In genomic region chr11:82597757-82598156, GRCm38 (mm10) we compare ENCODE assay signal across 23 mouse cellular contexts.
A peak's percentile ranks its signal among the peaks of the same experiment; 100 is the strongest.
DNase-seq lines count a peak whose midpoint lies in the region; ATAC-seq and TF ChIP-seq lines count a peak whose summit lies in the region.
"Had no signal": no experiment of that assay in that cellular context is flagged by ENCODE, and none has a peak within 500 bp of the region (broad histone marks: within the 10 kb centered on the region; RNA-seq: fewer than 3 reads in every experiment).

No protein-coding gene starts in this region.

- WGBS in forebrain, postnatal 0 days = 36% methylated on average over 6 of the region's 6 CpGs
- 22% methylated on average over 6 of the region's 6 CpGs for WGBS in forebrain, embryonic 12.5 days
- 26% methylated on average over 6 of the region's 6 CpGs for WGBS in midbrain, embryonic 16.5 days
- 33% methylated on average over 6 of the region's 6 CpGs for whole genome bisulfite sequencing in midbrain, postnatal 0 days

- peak; percentile 63; the same call in 1 of the 2 replicates for ATAC-seq in forebrain, postnatal 0 days
- ATAC-seq in forebrain, embryonic 12.5 days (ENCODE audit: low FRiP score) = no peak
- 0 out of 2 replicates have a peak, but pooled peaks have one; percentile 28 for ATAC-seq in midbrain, embryonic 16.5 days
- no peak for ATAC-seq in midbrain, postnatal 0 days (ENCODE audit: low FRiP score)
- ATAC-seq: CD4-positive, CD25-positive, alpha-beta regulatory T cell, adult 4 months; forebrain, embryonic 13.5 days; hindbrain, embryonic 16.5 days; intestine, embryonic 15.5 days had no signal

- H3K9ac ChIP-seq in forebrain, postnatal 0 days = no peak overlapping the region
- no peak overlapping the region for H3K9ac ChIP-seq in forebrain, embryonic 12.5 days
- no peak overlapping the region for H3K9ac ChIP-seq in midbrain, embryonic 16.5 days (ENCODE audit: low read depth, low read length)
- no peak overlapping the region for H3K9ac ChIP-seq in midbrain, postnatal 0 days (replicated peaks; ENCODE audit: low read length, poor library complexity, severe bottlenecking)
- H3K9ac ChIP-seq: forebrain, embryonic 13.5 days; heart, embryonic 13.5 days; hindbrain, embryonic 12.5 days; intestine, embryonic 15.5 days had no signal

- H3K9me3 ChIP-seq in forebrain, postnatal 0 days (ENCODE audit: low read length) = no peaks in the 10 kb centered on the region
- H3K9me3 ChIP-seq in forebrain, embryonic 12.5 days = no peaks in the 10 kb centered on the region
- H3K9me3 ChIP-seq in midbrain, embryonic 16.5 days (replicated peaks; ENCODE audit: control insufficient read depth, low read length, poor library complexity, severe bottlenecking) = no peaks in the 10 kb centered on the region
- no peaks in the 10 kb centered on the region for H3K9me3 ChIP-seq in midbrain, postnatal 0 days (ENCODE audit: low read length)
- H3K9me3 ChIP-seq: forebrain, embryonic 13.5 days; heart, embryonic 10.5 days; heart, embryonic 13.5 days; hindbrain, embryonic 12.5 days; intestine, embryonic 15.5 days had no signal

- no peak for TF ChIP-seq CTCF in forebrain, postnatal 0 days (IDR thresholded peaks at IDR 0.05; ENCODE audit: low read depth)
- no peak for TF ChIP-seq CTCF in midbrain, postnatal 0 days (IDR thresholded peaks at IDR 0.05)
- TF ChIP-seq CTCF in brain, embryonic 14.5 days (IDR thresholded peaks at IDR 0.05; ENCODE audit: borderline replicate concordance, extremely low read depth, insufficient read depth, insufficient read length) = no peak

- no peak overlapping the region for H3K27ac ChIP-seq in forebrain, postnatal 0 days (ENCODE audit: low read depth, low read length)
- H3K27ac ChIP-seq in forebrain, embryonic 12.5 days = no peak overlapping the region
- H3K27ac ChIP-seq in midbrain, embryonic 16.5 days (ENCODE audit: low read length) = no peak overlapping the region
- no peak overlapping the region for H3K27ac ChIP-seq in midbrain, postnatal 0 days (ENCODE audit: low read depth, low read length)
- H3K27ac ChIP-seq: forebrain, embryonic 13.5 days; heart, adult 2 months; heart, embryonic 10.5 days; heart, embryonic 13.5 days; hindbrain, embryonic 12.5 days; intestine, embryonic 15.5 days had no signal

- no peak for TF ChIP-seq POLR2A in brain, embryonic 14.5 days (IDR thresholded peaks at IDR 0.05; ENCODE audit: borderline replicate concordance, extremely low read depth, insufficient read depth, insufficient read length, poor library complexity, severe bottlenecking)

- no peak overlapping the region for H3K4me3 ChIP-seq in forebrain, postnatal 0 days (ENCODE audit: low read depth, low read length)
- H3K4me3 ChIP-seq in forebrain, embryonic 12.5 days (replicated peaks) = no peak overlapping the region
- no peak overlapping the region for H3K4me3 ChIP-seq in midbrain, embryonic 16.5 days (ENCODE audit: low read depth, low read length)
- no peak overlapping the region for H3K4me3 ChIP-seq in midbrain, postnatal 0 days (ENCODE audit: low read depth, low read length)
- H3K4me3 ChIP-seq: forebrain, embryonic 13.5 days; heart, adult 2 months; heart, embryonic 10.5 days; heart, embryonic 13.5 days; hindbrain, embryonic 12.5 days; intestine, embryonic 15.5 days had no signal

- H3K4me1 ChIP-seq in forebrain, postnatal 0 days (ENCODE audit: insufficient read depth) = no peaks in the 10 kb centered on the region
- H3K4me1 ChIP-seq in forebrain, embryonic 12.5 days = peaks cover 11% of the 10 kb centered on the region
- peaks cover 12% of the 10 kb centered on the region; the same call in 1 of the 2 replicates for H3K4me1 ChIP-seq in midbrain, embryonic 16.5 days (ENCODE audit: control insufficient read depth, insufficient read depth, low read length)
- H3K4me1 ChIP-seq in midbrain, postnatal 0 days (ENCODE audit: insufficient read depth, low read length) = peaks cover 5% of the 10 kb centered on the region; the same call in 1 of the 2 replicates
- H3K4me1 ChIP-seq: heart, embryonic 10.5 days had no signal

- no peak overlapping the region for H3K4me2 ChIP-seq in forebrain, postnatal 0 days (ENCODE audit: low read depth)
- no peak overlapping the region for H3K4me2 ChIP-seq in forebrain, embryonic 12.5 days
- no peak overlapping the region for H3K4me2 ChIP-seq in midbrain, embryonic 16.5 days (ENCODE audit: low read length)
- H3K4me2 ChIP-seq in midbrain, postnatal 0 days (ENCODE audit: low read depth, low read length, poor library complexity, severe bottlenecking) = no peak overlapping the region
- H3K4me2 ChIP-seq: forebrain, embryonic 13.5 days; heart, embryonic 13.5 days; hindbrain, embryonic 12.5 days; intestine, embryonic 15.5 days had no signal

- H3K27me3 ChIP-seq in forebrain, postnatal 0 days (ENCODE audit: insufficient read depth, low read length) = no peaks in the 10 kb centered on the region; the same call in 1 of the 2 replicates
- H3K27me3 ChIP-seq in forebrain, embryonic 12.5 days = peaks cover 14% of the 10 kb centered on the region
- H3K27me3 ChIP-seq in midbrain, embryonic 16.5 days (ENCODE audit: control insufficient read depth, insufficient read depth, low read depth, low read length) = no peaks in the 10 kb centered on the region
- no peaks in the 10 kb centered on the region; the same call in 1 of the 2 replicates for H3K27me3 ChIP-seq in midbrain, postnatal 0 days (ENCODE audit: insufficient read depth, low read length)

- H3K36me3 ChIP-seq in forebrain, postnatal 0 days (ENCODE audit: insufficient read depth) = no peaks in the 10 kb centered on the region
- no peaks in the 10 kb centered on the region for H3K36me3 ChIP-seq in forebrain, embryonic 12.5 days (replicated peaks)
- no peaks in the 10 kb centered on the region for H3K36me3 ChIP-seq in midbrain, embryonic 16.5 days (ENCODE audit: control insufficient read depth, insufficient read depth, low read length)
- H3K36me3 ChIP-seq in midbrain, postnatal 0 days (ENCODE audit: insufficient read depth, low read length) = no peaks in the 10 kb centered on the region
- H3K36me3 ChIP-seq: heart, embryonic 10.5 days; heart, embryonic 13.5 days; hindbrain, embryonic 12.5 days; intestine, embryonic 15.5 days had no signal

- DNase-seq in forebrain, postnatal 0 days = no peak
- DNase-seq in midbrain, postnatal 0 days (ENCODE audit: low spot score) = no peak
- DNase-seq in brain, embryonic 14.5 days (ENCODE audit: low read depth) = peak; percentile 53
- no peak for DNase-seq in cerebellum, adult 9-11 months
- DNase-seq: adrenal gland, adult 2 months; adrenal gland, postnatal 14 days; cerebellum, adult 11-12 months; cerebellum, adult 8-10 months; cerebellum, postnatal 14 days; gastrocnemius, postnatal 10 days; gastrocnemius, postnatal 36 days; heart, adult 2 months; heart, postnatal 14 days; heart, postnatal 4 days had no signal

Comparison
In these comparisons a context has a peak if more than half of its experiments do, and no peak if none do; other contexts are left out.
1. ATAC-seq: peak in forebrain, postnatal 0 days (single experiment) and midbrain, embryonic 16.5 days (single experiment); none in forebrain, embryonic 12.5 days (single experiment) and midbrain, postnatal 0 days (single experiment).